Mouse (Mus musculus) mature B cell (primary cell): ENCODE data around the gene Mns1.
"Not testable (repeated sequence)": the region's sequence is repeated elsewhere in the genome, so short reads cannot be mapped to it uniquely, and the experiment has no call there.

Source experiments
- in situ Hi-C: fragments of 300-500 bp; cut with MboI; formaldehyde crosslinking; loops from 2 replicates; pipeline ENCODE4 v1.14.3; 2019

Gene Mns1

DNA sequence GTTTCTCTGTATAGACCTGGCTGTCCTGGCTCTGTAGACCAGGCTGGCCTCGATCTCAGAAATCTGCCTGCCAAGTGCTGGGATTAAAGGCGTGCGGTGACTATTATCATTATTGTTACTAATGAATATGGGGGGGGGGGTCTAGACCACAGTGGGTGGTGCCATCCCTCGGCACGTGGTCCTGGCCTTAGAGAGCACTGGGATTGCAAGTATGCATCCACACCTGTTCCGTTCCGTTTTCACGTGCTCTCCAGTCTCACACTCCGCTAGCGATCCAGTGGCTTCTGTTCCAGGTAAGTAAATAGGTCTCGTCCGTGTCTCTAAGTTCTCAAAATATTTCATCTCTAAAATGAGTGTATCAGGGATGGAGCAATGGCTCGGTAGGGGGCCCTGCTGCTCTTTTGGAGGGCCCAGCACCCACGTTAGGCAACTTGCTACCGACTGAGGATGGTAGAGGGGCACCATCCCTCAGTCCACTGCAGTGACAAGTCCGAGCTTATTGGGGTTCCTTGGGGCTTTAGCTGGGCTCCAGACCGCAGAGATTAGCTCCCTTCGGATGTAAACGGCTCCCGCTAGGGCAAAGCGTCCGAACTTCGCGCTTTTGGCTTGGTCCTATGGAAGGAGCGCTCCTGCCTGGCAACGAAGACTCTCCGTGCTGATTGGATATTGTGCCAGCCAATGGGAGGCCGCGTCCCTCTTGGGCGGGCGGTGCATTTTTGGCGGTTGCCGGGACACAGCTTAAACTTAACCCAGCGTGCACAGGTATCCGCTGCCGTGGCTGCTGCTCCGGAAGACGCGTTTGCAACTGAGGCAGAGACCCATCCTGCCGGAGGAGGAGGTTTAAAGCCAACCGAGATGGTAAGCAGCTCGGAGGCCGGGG lies at the start of gene Mns1:
Gene Mns1 (plus strand): TSS at position 190 of the 880 bp plus-strand sequence.
- in situ Hi-C loops = no loop called here

DNA sequence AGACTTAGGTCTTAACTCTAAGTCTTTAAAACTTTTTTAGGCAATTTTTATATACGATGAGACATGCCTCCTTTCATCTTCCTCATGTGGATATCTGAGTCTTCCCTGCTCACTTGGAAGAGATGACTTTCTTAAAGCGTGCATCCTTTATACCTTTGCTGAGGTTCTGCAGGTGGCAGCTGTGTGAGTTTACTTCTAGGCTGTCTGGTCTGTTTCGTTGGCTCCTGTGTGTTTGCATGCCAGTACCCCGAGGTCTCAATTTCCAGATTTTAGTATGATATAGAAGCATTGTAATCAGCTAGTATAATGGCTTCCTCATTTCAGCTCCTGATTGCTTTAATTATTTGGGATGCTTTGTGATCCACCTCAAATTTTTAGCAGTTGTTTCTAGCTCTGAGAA lies 48.9 kb upstream of the Mns1 start:
- in situ Hi-C loops = no loop called here

DNA sequence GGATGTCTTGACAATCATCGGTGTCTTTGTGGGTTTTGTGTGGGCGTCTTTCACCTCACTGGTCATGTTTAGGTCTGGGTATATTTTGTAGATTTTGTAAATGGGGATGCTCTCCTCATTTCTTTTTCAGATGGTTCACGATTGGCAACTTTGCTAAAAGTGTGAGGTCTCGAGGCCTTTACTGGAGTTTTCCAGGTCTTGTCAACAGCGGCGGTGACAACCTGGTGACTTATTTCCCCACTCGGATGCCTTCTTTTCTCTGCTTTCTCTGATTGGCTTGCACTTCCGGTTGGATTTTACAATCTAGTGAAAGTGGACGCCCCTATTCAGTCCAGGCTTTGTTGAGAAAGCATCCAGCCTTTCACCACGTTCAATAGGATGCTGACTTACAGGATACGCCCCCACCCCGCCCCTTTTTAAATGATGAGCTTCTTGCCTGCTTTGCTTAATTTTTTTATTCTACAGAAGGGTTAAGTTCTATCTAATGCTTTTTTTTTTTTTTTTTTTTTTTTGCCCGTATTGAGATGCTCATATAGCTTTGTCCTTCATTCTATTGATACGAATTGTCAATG lies 48.3 kb upstream of the Mns1 start:
- in situ Hi-C loops = no loop called here

DNA sequence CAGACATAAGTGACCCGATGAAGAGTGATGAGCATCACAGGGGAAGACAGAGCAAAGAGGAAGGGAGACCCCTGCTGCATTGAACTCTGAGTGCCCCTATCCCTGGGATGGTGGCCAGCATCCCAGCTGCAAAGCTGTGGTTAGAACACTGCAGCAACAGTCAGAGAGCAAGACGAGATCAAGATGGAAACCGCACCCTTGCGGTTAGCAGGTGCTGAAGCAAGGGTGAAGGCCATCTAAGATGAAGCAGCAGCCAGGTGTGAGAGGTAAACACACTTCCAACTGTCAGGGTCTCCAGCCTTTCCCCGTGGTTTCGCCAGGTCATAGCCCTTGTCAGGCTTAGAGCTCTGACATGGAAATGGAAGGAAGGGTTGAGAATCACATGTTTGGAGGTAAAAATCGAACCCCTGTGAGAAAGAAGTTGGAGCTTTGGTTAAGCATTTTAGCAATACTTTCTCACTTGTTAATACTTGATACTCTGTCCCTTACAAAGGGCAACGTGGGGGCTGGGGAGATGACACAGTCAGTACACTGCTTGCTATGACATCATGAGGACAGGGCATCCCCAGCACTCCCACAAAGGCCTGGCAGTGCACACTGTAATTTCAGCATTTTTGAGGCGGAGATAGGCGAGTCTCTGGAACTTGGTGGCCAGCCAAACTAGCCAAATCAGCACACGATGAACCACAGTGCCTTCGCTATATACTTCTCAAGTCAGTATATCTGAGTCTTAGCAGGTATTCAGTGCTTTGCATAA lies 47.3 kb upstream of the Mns1 start:
- in situ Hi-C loops = no loop called here

DNA sequence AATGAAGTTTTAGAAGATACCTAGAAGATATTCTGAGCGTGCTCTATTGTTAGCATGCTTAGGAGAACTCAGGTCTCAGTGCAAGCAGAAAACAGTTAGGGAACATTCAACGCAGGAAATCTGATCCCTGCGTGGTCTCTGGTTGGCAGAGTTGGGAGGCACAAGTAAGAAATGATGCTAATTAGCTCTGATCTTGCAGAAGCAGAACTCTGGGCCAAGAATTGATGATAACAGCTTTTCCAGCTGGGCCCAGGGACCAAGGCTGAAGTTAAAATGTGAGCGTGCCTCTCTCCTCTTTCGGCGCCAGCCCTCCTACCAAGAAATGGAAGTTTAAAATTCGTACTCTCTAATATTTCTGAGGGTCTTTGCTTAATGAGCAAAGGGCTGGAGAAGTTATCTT lies 45.1 kb upstream of the Mns1 start:
- in situ Hi-C loops = no loop called here

DNA sequence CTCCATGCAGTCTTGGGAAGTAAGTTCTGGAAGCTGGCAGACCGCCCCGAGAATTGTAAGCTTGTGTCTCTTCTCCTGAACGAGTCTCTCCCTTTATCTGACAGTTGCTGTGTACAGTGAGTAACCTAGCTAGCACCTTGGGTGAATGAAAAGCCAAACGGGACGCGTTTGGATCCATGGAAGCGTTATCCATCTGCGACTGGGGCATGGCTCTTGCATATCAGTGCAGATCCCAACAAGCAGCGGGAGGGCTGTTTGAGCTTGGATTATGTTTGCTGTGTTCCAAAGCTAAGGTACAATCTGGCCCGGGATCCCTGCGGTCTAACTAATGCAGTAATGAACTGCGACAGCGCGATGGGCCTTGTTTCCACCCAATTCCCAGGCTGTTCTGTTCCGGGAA lies 44.6 kb upstream of the Mns1 start:
- in situ Hi-C loops = no loop called here

DNA sequence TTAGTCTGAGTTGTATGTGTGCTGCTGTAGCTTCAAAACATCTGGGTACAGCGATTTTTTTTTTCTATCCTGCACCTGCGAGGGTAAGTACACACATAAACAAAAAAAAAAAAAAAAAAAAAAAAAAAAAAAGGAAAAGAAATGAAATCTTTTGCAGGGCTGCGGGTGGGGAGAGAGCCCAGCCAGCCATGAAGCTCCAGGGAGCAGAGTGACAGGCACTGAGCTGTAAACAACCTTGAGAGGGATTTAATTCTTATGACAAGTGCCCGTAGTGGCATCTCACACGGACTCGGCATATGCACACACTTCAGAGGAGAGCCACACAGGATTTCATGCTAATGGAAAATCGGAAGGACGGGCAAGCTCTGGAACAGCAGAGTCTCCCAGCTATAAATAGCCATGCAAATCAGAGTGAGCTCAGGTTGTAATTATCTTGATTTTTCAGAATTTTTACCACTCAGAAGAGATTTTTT lies 43.9 kb upstream of the Mns1 start:
- in situ Hi-C loops = no loop called here

DNA sequence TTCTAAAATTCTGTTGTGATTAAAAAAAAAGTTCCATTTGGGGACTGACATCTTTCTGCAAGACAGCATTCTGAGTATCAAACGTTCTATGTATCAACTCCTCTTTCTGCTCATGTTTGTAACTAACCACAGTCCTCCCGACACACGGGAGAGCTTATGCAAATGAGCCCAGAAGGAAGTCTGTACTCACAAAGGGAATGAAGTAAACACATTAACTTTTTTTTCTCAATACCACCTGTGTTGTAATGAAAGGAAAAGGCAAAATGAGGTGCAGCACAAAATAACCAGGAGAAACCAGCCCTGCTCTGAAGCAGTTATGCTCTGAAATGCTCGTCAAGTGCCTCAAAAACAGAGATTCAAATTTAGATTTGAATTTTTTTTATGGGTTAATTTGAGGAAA lies 37.7 kb upstream of the Mns1 start:
- in situ Hi-C loops = no loop called here

DNA sequence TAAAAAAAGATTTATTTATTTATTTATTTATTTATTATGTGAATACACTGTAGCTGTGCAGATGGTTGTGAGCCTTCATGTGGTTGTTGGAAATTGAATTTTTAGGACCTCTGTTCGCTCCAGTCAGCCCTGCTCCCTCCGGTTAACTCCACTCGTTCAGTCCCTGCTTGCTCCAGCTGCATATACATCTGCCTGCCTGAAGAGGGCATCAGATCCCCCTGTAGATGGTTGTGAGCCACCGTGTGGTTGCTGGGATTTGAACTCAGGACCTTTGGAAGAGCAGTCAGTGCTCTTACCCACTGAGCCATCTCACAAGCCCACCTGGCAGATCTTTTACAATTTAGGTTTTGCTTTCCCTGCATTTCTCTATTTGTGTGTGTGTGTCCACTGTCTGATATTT lies 36.0 kb upstream of the Mns1 start:
- in situ Hi-C loops = not testable (repeated sequence)

DNA sequence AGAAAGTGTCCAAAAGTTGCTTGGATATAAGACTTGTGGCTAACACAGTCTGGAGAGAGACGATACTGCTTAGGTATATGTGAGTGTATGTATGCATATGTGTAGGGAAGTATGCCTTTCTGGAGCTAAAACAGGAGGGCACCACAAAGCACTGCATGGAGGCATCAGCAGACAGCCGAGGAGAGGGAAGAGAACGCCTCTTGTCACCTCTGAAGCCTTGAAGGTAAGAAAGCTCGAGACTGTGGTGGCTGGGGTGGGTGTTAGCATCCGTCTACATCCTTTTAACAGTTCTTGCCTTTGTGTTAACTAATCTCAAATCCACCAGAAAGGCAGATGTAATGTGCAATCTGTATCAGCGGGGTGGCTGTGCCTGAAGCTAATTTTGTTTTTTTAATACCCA lies 34.4 kb upstream of the Mns1 start:
- in situ Hi-C loops = no loop called here

DNA sequence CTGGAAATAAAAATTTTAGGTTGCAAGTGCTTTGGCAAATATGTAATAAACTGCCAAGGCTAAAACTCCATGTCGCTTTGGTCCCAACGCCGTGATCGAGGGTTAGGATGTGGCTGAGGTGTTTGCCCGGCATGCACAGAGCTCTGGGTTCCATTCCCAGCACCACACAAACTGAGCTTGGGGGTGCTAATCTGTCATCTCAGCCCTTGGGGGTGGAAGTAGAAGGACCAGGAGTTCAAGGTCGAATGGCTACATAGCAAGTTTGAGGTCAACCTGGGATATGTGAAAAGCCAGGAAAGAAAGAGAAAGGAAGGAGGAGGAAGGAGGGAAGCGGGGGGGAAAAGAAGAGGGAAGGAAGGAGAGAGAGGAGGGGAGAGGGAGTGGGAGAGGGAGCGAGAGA lies 33.4 kb upstream of the Mns1 start:
- in situ Hi-C loops = no loop called here

DNA sequence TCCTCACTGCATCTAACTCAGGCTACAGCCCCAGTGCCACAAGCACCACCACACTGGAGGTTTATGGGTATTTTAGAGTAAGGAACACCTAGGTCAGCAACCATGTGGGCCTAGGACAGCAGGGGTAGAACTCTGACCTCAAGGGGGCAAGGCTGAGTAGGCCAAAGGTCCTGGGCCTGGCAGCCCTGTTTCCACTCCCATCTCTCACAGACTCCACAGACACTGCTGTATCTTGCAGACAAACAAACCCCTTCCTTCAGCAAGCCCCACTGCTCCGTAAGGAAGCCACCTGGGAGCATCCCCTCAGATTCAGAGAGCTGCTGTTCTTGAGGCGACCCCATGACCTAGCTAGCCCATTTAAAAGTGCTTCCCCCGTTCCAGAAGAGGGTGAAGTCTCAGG lies 32.9 kb upstream of the Mns1 start:
- in situ Hi-C loops = no loop called here

DNA sequence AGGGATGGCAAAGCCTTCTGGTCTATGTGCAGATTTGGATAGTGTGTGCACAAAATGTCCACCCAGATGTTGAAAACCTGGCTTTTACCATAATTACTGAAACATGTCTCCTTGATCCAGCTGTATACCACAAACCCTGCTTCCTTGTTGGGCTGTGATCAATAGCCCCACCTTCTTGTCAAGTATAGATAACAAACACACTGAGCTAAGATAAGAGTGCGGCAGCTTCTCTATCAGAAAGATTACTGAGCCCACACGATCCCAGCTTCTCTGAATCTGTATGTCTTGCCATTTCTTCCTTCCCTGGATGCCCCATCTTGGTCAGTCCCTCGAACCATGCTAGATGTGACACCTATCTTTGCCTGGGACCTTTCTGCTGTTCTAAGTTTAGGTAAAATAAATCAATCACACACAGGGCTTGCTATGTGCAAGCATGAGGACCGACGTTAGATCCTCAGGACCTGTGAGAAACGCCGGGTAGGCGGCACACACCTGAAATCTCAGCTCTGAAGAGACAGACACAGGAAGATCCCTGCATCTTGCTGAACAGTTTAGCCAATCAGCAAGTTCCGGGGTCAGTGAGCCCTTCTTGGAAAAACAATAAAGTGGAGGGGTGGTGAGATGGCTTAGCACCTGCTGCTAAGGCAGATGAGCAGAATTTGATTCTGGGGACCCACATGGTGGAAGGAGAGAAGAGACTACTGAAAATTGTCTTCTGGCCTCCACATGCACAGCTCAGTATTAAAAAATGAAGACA lies 31.8 kb upstream of the Mns1 start:
- in situ Hi-C loops = no loop called here

DNA sequence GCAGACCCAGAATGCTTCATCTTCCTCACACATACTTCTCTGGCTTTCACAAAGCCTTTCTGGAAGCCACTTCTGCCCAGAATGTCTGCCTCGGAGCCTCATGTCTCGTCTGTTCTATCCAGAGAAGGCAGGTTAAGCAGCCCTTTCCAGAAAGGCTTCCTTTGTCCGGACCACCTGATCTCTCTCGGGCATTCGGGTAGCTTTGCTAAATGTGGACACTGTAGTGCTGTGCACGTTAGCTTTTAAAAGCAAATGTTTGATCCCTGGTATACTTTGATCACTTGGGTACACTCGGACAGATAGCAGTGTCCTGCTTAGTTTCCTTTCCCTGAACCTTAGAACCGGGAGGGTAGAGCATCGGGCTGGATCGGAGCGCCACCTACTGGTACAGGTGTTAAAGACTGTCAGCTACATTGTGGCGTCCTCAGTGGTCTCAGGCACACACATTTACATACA lies 29.7 kb upstream of the Mns1 start:
- in situ Hi-C loops = no loop called here

DNA sequence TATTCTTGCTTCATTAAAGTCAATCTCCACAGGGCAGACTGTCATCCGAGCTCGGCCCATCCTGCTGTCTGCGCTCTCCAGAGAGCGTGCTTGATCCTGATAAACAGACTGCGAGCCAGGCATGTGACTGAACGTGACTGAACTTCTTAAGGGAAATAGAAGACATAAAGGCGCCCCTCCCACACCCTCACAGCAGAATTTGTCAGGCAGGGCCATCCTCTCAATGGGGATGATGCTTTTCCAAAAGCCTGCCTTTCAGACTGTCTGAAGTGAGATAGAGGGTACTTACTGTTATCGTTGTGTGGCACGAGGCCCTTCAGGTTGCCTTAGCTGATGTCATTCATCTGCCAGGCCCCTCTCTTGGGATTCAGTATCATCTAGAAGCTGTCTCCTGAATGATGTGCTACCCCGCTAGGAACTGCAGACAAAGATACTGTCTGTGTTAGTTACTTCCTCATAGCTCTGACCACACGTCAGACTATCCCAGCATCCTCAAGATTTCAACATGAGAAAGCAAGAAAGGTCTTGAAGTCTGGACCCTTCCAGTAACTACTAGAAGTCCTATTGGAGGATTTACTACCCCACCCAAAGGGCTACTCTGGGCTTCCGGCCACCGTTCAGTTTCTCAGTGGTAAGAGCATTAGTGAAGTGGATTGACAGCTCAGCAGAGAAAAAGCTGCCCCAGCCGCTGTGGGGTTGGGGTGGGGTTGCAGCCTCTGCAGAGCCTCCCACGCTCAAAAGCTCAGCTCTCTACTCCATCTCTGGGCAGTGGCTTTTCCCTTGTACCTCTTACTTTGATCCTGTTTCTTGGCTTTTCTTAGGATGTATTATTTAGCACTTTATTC lies 28.2 kb upstream of the Mns1 start:
- in situ Hi-C loops = no loop called here

DNA sequence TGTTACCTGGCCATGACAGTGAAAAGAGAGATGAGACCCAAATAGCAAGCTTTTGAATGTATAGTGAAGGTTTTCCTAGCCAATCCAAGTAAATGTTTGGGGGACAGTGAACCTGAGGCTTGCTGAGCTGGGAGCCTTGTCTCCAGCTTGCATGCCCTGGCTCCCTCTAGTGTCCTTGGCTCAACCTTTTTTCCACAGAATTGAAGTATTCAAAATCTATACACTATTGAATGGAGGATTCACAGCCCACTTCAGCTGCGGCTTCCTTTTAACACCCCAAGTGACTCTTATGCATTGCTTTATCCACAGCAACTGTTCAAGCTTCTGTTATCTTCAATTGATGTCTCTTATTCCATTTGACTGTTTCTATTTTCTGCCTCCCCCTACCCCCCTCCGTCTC lies 26.1 kb upstream of the Mns1 start:
- in situ Hi-C loops = no loop called here

DNA sequence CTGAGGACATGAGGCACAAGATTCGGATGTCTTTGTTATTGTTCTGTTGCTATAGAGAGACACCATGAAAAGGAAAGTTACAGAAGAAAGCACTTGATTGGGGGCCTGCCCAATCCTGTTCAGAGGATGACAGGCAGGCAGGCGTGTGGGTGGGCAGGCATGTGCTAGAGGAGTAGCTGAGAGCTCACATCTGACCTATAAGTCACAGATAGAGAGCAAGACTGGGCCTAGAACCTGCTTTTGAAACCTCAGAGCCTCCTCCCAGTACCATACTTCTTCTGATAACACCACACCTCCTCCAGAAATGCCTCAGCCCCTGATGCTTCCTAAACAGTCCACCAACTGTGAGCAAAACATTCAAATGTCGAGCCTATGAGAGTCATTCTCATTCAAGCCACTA lies 19.4 kb upstream of the Mns1 start:
- in situ Hi-C loops = no loop called here

DNA sequence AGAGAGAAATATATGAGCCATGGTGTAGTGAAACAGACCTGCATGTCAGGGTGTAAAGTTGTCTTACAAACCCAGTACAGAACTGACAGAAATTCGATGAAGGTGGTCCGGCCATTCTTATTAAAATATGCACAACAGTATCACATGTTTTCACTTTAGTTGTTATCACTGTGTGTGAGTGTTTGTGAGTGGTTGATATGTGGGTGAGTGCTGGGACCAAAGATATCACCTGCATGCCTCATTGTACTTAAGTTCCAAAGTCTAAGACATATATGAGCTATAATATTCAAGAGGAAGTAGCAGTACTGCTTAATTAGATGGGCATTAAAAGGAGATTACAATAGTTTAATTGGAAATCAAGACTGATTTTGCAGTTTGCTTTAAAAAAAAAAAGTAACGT lies 17.3 kb upstream of the Mns1 start:
- in situ Hi-C loops = no loop called here

DNA sequence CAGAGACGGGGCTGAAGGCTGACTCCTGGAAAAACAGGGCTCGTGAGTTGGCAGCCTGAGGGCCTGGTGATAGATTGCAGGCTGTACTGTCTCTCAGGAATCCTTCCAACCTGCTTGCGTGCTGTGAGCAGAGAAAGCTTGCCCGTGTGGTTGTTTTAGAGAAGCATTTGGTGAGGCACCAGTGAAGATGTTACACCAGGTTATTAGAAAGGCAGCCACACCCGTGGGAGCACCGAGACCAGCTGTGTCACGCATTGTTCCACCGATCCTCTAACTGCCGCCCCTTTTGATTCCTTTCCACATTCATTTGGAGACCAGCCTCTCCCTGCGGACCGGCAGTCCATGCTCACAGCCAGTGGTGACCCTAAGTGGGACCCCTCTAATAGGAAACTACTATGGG lies 15.5 kb upstream of the Mns1 start:
- in situ Hi-C loops = no loop called here

DNA sequence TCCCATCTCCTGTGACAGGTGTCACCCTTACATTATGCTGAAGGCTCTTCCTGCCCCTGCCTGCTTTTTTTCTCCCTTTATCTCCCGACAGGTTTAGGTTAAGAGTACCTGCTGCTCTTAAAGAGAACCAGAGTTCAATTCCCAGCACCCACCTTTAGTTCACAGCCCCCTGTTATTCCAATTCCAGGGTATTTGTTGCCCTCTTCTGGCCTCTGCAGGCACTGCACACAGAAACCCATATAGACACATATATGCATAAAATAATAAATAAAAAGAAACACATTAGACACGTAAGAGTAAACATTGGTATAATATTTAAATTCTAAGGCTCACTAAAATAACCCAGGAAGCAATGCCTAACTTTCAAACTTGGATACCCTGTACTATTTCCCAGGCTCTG lies 15.1 kb upstream of the Mns1 start:
- in situ Hi-C loops = no loop called here

DNA sequence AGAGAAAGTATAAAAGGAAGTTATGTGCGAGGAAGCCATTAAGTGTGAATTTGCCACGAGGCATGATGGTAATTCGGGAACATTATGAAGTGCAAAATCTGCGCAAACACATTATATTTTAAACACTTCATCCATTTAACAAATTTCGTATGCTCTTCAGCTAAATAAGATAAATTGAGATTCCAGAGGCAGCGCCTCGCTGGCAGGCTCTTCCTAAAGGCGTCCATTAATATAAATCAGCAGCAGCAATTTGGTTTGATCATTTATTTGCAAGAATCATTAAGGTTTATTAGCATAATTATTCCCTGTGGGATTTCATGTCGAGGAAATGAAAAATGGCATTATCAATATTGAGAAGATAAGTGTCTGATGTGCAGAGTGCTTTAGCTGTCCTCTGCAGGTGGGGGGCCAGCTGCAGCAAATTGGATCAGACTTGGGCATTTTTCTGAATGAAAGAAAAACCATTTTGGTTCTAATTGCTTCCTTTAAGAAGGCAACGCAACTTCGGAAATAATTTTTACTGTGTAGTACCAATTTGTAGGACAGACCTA lies 12.4 kb upstream of the Mns1 start:
- in situ Hi-C loops = no loop called here
